Mouse (Mus musculus): ENCODE data around the gene Trio. TPM values are rescaled to one million over a fixed set of nuclear protein-coding genes. Genes with fewer than 3 reads are reported as not detected.
"Not testable (repeated sequence)": the region's sequence is repeated elsewhere in the genome, so short reads cannot be mapped to it uniquely, and the experiment has no call there.

The Trio gene
- polyA plus RNA-seq, 1 experiment from 2014 or later, result 82.3 TPM

DNA sequence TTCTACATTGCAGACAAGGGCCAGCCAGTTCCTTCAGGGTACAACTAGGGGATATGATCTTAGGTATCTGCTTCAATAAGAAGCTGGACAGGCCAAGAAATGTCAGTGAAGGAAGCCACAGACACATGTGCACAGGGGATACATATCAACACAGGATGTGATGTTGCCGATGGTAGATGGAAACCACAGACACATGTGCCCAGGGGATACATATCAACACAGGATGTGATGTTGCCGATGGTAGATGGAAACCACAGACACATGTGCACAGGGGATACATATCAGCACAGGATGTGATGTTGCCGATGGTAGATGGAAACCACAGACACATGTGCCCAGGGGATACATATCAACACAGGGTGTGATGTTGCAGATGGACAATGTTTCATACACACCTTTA, 197.8 kb downstream of the Trio start:
- not testable (repeated sequence) for H3K4me2 ChIP-seq; H3K27me3 ChIP-seq; ATAC-seq (ENCODE audit: insufficient number of reproducible peaks, insufficient read depth, low FRiP score, low TSS enrichment, low read depth); H3K9ac ChIP-seq (replicated peaks); H3K4me3 ChIP-seq (replicated peaks); H3K9me3 ChIP-seq; H3K27ac ChIP-seq; H3K4me1 ChIP-seq (replicated peaks)
- peaks cover 94% of the 10 kb centered on the region for H3K36me3 ChIP-seq
- 86% methylated on average over 3 of the region's 3 CpGs for WGBS

DNA sequence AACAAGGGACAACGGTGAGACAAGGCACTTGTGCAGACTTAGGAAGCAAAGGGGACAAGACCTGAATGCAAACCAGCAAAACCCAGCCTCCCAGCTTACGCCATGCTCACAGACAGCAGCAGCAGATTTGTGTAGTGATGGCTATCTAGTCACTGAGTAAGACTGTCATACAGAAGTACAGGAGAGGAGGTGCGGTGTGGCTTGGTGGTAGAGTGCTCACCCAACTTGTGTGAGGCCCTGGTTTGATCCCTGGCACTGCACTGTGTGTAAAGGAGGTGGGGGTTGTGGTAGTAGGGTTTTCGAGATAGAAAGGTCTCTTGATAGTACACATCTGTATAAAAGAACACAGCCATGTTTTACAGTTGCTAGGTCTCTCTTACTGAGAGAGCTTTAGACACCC, 198.8 kb downstream of the Trio start:
- H3K36me3 ChIP-seq, result peaks cover 93% of the 10 kb centered on the region
- H3K4me2 ChIP-seq, result no peak overlapping the region
- H3K4me3 ChIP-seq (replicated peaks), result no peak overlapping the region
- ATAC-seq (ENCODE audit: insufficient number of reproducible peaks, insufficient read depth, low FRiP score, low TSS enrichment, low read depth), result no peak
- H3K9ac ChIP-seq (replicated peaks), result no peak overlapping the region
- no peaks in the 10 kb centered on the region for H3K9me3 ChIP-seq
- WGBS, result 97% methylated on average over 4 of the region's 4 CpGs
- H3K4me1 ChIP-seq (replicated peaks), result no peaks in the 10 kb centered on the region
- H3K27ac ChIP-seq, result no peak overlapping the region
- H3K27me3 ChIP-seq, result no peaks in the 10 kb centered on the region

DNA sequence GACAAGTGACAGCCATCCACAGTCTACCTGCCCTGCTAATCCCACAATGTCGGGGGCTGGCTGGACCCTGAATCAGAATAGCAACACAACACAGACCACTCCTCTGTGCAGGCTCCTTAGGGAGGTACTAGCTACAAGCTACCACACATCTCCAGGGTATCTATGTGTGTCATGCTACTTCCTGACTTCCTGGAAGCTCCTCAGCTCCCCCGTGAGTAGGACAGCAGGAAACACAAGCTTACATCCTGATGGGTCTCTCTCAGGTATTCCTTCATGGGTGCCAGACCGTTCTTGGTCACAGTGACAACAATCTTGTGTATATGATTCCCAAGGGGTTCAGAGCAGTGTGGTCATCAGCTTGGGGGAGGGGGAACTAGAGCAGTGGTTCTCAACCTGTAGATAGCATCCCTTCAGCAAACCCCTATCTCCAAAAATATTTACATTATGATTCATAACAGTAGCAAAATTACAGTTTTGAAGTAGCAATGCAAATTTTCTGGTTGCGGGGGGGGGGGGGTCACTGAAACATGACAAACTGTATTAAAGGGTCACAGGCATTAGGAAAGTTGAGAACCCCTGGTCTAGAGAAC, 199.5 kb downstream of the Trio start:
- Histone ChIP-seq H3K36me3 (peaks cover 93% of the 10 kb centered on the region), H3K4me3 (replicated peaks) (no peak overlapping the region), H3K4me1 (replicated peaks) (no peaks in the 10 kb centered on the region), H3K9ac (replicated peaks) (no peak overlapping the region), H3K27ac (no peak overlapping the region), H3K4me2 (no peak overlapping the region), H3K27me3 (no peaks in the 10 kb centered on the region), H3K9me3 (no peaks in the 10 kb centered on the region)
- no peak for ATAC-seq (ENCODE audit: insufficient number of reproducible peaks, insufficient read depth, low FRiP score, low TSS enrichment, low read depth)
- WGBS, result 89% methylated on average over 4 of the region's 4 CpGs

DNA sequence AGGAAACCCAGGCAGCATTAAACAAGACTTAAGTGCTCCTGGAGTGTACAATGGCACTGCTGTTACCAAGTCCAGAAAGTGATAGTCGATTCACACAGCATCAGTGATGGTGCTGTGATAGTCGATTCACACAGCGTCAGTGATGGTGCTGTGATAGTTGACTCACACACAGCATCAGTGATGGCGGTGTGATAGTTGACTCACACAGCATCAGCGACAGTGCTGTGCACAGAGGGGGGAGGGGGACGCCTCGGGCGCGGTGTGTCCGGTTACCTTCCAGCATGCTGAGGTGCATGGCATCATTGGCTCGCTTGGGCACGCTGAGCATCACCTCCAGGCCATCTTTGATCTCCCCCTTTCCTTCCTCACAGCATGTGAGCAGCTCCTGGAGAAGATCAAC, 200.3 kb downstream of the Trio start:
- Histone ChIP-seq H3K4me1 (replicated peaks) (no peaks in the 10 kb centered on the region), H3K4me2 (no peak overlapping the region), H3K27me3 (no peaks in the 10 kb centered on the region), H3K36me3 (peaks cover 92% of the 10 kb centered on the region), H3K4me3 (replicated peaks) (no peak overlapping the region), H3K9ac (replicated peaks) (no peak overlapping the region), H3K9me3 (no peaks in the 10 kb centered on the region), H3K27ac (no peak overlapping the region)
- no peak for ATAC-seq (ENCODE audit: insufficient number of reproducible peaks, insufficient read depth, low FRiP score, low TSS enrichment, low read depth)
- 90% methylated on average over 12 of the region's 12 CpGs for WGBS

DNA sequence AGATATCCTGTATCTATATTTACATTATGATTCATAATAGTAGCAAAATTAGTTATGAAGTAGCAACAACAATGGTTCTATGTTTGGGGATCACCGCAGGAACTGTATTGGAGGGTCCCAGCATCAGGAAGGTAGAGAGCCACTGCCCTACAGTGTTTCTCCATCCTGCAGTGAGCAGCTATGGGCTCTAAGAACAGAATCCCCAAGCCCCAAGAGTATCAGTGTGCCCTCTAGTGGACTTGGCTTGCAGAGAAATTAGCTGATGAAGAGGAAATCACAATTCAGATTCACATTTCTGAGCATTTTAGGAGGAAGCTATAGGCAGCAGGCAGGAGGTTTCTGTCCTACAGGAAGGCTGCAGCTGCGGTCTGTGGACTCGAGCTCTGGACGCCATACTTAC, 202.1 kb downstream of the Trio start:
- WGBS, result 87% methylated on average over 4 of the region's 4 CpGs
- no peak overlapping the region for H3K4me3 ChIP-seq (replicated peaks)
- no peaks in the 10 kb centered on the region for H3K4me1 ChIP-seq (replicated peaks)
- peaks cover 89% of the 10 kb centered on the region for H3K36me3 ChIP-seq
- no peaks in the 10 kb centered on the region for H3K27me3 ChIP-seq
- H3K9me3 ChIP-seq, result no peaks in the 10 kb centered on the region
- no peak overlapping the region for H3K27ac ChIP-seq
- H3K4me2 ChIP-seq, result no peak overlapping the region
- H3K9ac ChIP-seq (replicated peaks), result no peak overlapping the region
- ATAC-seq (ENCODE audit: insufficient number of reproducible peaks, insufficient read depth, low FRiP score, low TSS enrichment, low read depth), result no peak

DNA sequence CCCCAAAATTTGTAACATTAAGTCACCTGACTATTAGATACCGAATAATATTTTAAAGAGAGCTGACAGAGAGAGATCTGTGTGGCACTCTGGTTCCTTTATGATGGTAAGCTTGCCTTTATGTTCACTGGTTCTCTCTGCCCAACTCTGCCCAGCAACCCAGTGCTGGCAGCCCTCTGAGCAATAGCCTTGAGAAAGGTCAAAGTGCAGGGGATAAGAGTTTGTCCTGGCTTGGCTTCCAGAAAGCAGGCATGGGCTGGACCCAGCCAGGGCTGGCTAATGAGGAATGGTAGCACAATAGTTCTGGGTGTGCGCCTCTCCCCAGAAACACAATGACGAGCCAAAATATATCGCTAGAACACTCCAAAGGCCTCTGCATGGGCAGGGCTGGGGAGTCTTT, 203.2 kb downstream of the Trio start:
- no peak overlapping the region for H3K4me2 ChIP-seq
- no peak overlapping the region for H3K4me3 ChIP-seq (replicated peaks)
- peaks cover 90% of the 10 kb centered on the region for H3K36me3 ChIP-seq
- no peaks in the 10 kb centered on the region for H3K9me3 ChIP-seq
- peaks cover 10% of the 10 kb centered on the region for H3K4me1 ChIP-seq (replicated peaks)
- no peak for ATAC-seq (ENCODE audit: insufficient number of reproducible peaks, insufficient read depth, low FRiP score, low TSS enrichment, low read depth)
- 89% methylated on average over 4 of the region's 4 CpGs for WGBS
- no peak overlapping the region for H3K9ac ChIP-seq (replicated peaks)
- H3K27me3 ChIP-seq, result no peaks in the 10 kb centered on the region
- H3K27ac ChIP-seq, result no peak overlapping the region

DNA sequence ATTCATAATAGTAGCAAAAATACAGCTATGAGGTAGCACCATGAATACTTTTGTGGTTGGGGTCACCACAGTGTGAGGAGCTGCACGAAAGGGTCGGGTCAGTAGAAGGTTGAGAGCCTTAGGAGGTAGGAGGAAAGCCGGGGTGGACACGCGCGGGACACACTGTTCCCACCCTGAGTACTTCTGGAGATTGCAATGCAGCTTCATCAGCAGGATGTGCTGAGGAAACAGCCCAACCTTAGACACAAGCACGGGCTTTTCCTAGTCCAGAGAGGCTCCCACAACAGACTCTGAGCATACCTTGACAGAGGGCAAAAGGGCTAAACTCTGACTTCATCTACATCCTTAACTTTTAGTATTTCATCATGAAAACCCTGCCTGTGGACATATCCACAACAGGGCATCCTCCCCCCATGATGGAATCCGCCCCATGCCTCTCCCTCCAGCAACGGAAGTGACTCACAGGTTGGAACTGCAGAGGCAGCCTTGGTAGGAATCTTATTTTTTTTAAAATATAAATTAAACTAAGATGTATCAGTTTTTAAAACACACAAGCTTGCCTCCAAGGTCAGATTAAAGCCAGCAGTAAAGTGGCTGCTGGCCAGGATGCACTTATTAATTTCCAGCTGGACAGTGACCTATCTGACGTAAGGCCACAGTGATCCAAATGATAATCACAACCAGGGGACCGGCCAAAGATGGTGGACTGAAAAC, 203.8 kb downstream of the Trio start:
- H3K9ac ChIP-seq (replicated peaks), result no peak overlapping the region
- H3K27me3 ChIP-seq, result no peaks in the 10 kb centered on the region
- H3K4me1 ChIP-seq (replicated peaks), result peaks cover 13% of the 10 kb centered on the region
- no peak overlapping the region for H3K4me2 ChIP-seq
- whole genome bisulfite sequencing, result 91% methylated on average over 11 of the region's 11 CpGs
- peaks cover 90% of the 10 kb centered on the region for H3K36me3 ChIP-seq
- no peak overlapping the region for H3K4me3 ChIP-seq (replicated peaks)
- no peaks in the 10 kb centered on the region for H3K9me3 ChIP-seq
- no peak overlapping the region for H3K27ac ChIP-seq
- no peak for ATAC-seq (ENCODE audit: insufficient number of reproducible peaks, insufficient read depth, low FRiP score, low TSS enrichment, low read depth)

DNA sequence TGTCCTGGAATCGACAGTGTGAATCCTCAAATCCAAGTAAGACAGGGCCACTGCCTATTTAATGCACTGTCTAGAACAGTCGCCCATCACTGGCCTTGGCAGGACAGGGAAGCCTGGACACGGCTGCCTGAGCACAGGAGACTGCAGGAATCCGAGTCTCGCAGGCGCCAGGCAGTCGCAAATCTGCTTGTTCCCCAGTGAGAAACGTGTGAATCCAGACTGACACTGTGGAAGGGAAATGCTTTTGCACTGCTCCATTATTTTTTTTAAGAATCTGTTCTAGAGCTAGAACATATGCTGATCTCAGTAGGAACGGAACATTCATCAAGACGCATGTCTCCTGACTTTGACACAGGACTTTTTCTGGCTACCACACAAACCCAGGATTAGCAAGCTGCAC, 208.6 kb downstream of the Trio start:
- Histone ChIP-seq H3K4me3 (replicated peaks) (no peak overlapping the region), H3K27me3 (no peaks in the 10 kb centered on the region), H3K4me1 (replicated peaks) (peaks cover 37% of the 10 kb centered on the region), H3K9ac (replicated peaks) (no peak overlapping the region), H3K27ac (no peak overlapping the region), H3K36me3 (peaks cover 90% of the 10 kb centered on the region), H3K4me2 (no peak overlapping the region), H3K9me3 (no peaks in the 10 kb centered on the region)
- WGBS, result 81% methylated on average over 10 of the region's 10 CpGs
- ATAC-seq (ENCODE audit: insufficient number of reproducible peaks, insufficient read depth, low FRiP score, low TSS enrichment, low read depth), result no peak

DNA sequence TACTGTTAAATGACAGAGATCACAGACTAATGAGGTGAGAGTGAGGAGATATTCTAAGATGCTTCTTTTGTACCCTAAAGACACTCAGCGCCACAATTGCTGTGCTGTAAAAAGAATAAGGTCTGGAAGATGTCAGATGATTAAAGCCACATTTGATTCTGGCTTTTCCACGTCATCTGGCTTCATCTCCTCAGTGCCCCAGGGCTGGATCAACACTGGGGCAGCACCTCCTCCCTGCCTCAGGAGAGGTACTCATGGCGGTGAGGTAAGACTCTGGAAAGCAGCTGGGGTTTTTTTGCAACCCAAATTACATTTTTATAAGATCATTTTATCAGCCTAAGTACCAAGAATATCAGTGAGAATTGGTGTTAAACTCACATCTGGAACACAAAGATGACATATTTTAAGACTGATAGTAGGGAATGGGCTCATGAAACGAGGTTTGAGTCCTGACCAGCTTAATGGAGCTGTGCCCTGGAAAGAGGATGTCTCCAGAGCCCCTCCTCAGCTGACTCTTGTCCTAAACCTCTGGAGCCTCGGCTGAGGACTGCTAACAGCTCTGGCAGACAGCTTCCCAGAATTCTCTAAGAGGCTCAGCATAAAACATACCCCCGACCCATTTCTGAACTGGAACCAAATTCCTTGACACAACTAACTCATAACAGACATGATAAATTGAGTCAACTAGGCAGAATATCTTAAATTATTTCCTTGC, 210.8 kb downstream of the Trio start:
- Histone ChIP-seq H3K4me2 (no peak overlapping the region), H3K9me3 (no peaks in the 10 kb centered on the region), H3K27me3 (no peaks in the 10 kb centered on the region), H3K36me3 (peaks cover 72% of the 10 kb centered on the region), H3K4me1 (replicated peaks) (peaks cover 60% of the 10 kb centered on the region), H3K27ac (0 out of 2 replicates have a peak overlapping the region, but pooled peaks have one; percentile 17), H3K4me3 (replicated peaks) (no peak overlapping the region), H3K9ac (replicated peaks) (no peak overlapping the region)
- WGBS, result 27% methylated on average over 6 of the region's 6 CpGs
- no peak for ATAC-seq (ENCODE audit: insufficient number of reproducible peaks, insufficient read depth, low FRiP score, low TSS enrichment, low read depth)

DNA sequence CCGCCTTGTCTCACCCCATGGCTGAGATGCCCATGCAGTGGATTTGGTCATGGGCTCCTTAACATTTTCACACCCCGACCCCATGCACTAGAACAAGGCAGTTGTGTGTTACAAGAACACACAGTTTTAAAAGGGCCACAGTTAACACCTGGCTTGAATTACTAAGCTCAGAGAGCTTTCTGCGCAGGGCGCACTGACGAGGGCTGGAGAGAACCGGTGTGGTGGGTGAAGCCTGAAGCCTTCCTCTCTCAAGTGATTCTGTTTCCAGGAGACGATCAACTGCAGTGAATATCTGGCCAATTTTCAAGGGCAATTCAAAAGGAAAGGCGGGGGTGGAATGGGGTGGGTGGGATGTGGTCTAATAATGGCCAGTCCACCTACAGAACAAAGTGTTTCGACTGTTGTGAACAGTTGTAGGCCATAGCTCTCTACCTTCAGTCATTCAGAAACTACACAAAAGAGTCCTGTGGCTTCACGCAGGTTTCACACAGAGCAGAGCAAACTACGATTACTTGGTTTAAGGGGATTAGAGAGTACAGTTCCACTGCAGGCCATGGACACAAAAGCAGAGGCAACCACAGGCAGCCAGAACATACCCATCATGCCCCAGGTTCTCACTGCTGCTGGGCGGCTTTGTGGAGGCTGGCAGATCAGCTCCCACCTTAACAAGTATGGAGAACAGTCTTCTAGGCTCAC, 214.7 kb downstream of the Trio start:
- 28% methylated on average over 12 of the region's 12 CpGs for WGBS
- no peak overlapping the region for H3K9ac ChIP-seq (replicated peaks)
- peak; percentile 40; the same call in 1 of the 2 replicates for ATAC-seq (ENCODE audit: insufficient number of reproducible peaks, insufficient read depth, low FRiP score, low TSS enrichment, low read depth)
- no peak overlapping the region for H3K4me2 ChIP-seq
- H3K4me3 ChIP-seq (replicated peaks), result no peak overlapping the region
- peaks cover 38% of the 10 kb centered on the region for H3K36me3 ChIP-seq
- no peaks in the 10 kb centered on the region for H3K9me3 ChIP-seq
- peaks cover 77% of the 10 kb centered on the region for H3K4me1 ChIP-seq (replicated peaks)
- no peaks in the 10 kb centered on the region for H3K27me3 ChIP-seq
- peak overlapping the region; percentile 91 for H3K27ac ChIP-seq

GRCm38 (mm10) chr15:27810262-27810661, 215.4 kb downstream of the Trio start:
- no peaks in the 10 kb centered on the region for H3K27me3 ChIP-seq
- H3K4me2 ChIP-seq, result no peak overlapping the region
- no peaks in the 10 kb centered on the region for H3K9me3 ChIP-seq
- WGBS, result 10% methylated on average over 7 of the region's 7 CpGs
- H3K4me1 ChIP-seq (replicated peaks), result peaks cover 77% of the 10 kb centered on the region
- H3K27ac ChIP-seq, result peak overlapping the region; percentile 91
- ATAC-seq (ENCODE audit: insufficient number of reproducible peaks, insufficient read depth, low FRiP score, low TSS enrichment, low read depth), result peak; percentile 21; the same call in 1 of the 2 replicates
- H3K36me3 ChIP-seq, result peaks cover 36% of the 10 kb centered on the region
- no peak overlapping the region for H3K9ac ChIP-seq (replicated peaks)
- no peak overlapping the region for H3K4me3 ChIP-seq (replicated peaks)
